Mouse (Mus musculus): ENCODE results near the gene Ankrd35.
"Not testable (repeated sequence)": the region's sequence is repeated elsewhere in the genome, so short reads cannot be mapped to it uniquely, and the experiment has no call there.

The Ankrd35 gene

DNA sequence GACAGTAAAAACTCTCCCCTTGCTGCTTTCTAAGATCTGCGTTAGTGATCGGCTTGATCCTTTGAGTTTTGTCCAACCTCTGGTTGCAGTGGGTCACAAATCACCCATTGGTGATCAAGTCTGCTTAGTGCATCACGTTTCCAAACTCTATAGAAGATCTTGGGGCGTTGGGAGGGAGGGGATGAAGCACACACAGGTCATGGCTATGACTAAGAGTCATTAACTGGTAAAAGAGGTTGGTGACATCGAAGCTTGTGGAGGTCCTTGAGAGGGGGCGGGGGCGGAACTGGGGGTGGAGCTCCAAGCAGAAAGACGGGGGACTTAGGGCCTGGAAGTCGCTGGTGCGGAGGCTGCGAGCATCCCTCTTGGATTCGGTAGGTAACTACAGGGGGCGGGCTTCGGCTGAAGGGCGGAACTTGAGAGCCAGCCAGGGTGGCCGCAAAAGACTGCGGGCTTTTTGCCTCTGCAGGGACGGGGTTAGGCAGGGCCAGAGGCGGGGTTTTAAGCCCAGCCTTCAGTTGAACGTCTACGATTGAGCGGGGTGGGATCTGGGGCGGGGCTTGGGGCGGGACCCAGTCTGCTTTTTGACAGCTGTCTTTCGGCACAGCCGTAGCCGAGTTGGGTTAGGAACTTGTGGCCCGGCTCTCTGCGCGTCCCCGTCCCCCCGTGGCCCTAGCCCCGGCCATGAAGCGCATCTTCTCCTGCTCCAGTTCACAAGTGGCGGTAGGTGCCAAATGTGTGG lies at the start of gene Ankrd35:
Gene Ankrd35 (plus strand): TSS at position 405 of the 742 bp plus-strand sequence.
- DNase-seq (ENCODE audit: extremely low spot score, low spot score), result peak; percentile 74

DNA sequence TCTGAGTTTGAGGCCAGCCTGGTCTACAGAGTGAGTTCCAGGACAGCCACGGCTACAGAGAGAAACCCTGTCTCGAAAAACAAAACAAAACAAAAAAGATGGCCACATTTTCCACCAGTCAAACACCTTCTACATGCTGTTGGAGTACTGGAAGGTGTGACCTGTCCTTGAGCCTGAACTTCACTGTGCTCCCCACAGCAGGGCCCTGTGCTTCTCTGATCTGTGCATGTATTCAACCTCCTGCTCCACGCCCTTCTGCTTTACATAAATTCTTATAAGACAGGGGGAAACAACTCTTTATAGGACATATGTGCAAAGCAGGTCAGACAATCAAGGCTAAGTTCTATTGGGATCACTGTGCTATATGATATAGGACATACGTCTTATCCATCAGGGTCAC lies 46.7 kb upstream of the Ankrd35 start:
- no peak for DNase-seq (ENCODE audit: extremely low spot score, low spot score)

DNA sequence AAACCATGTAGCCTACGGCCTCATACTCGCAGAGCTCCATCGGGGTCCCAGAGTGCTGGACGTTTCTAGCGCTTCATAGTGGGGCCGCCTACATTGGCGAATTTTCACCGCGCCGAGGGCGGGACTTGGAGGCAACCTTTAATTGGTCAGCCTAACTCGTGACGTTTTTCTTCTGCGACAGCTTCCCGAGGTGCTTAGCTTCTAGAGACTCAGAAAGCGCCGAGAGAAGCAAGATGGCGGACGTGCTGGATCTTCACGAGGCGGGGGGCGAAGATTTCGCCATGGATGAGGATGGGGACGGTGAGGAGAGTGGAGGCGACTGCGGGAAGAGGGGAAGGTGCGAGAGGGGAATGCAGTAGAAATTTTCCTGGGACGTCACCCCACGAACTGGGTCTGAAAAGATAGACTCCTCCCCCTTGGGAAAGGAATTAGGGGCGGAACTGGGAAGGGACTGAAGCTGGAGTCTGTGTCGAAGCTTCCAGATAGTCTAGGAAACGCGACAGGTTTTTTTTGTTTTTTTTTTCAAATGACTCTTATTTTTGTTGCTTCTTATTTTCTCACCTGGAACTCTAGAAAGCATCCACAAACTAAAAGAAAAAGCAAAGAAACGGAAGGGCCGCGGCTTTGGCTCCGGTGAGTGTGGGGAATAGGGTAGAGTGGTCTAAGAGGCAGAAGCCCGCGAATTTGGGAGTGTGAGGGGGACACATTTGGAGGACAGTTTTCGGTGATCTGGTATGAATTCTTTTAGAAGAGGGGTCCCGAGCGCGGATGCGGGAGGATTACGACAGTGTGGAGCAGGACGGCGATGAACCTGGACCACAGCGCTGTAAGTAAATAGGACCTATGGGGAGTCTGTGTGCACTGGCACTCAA lies 40.0 kb upstream of the Ankrd35 start, which contains the start of gene Rbm8a:
Gene Rbm8a (plus strand): TSS at position 205 of the 872 bp plus-strand sequence.
- DNase-seq (ENCODE audit: extremely low spot score, low spot score), result peak; percentile 95

DNA sequence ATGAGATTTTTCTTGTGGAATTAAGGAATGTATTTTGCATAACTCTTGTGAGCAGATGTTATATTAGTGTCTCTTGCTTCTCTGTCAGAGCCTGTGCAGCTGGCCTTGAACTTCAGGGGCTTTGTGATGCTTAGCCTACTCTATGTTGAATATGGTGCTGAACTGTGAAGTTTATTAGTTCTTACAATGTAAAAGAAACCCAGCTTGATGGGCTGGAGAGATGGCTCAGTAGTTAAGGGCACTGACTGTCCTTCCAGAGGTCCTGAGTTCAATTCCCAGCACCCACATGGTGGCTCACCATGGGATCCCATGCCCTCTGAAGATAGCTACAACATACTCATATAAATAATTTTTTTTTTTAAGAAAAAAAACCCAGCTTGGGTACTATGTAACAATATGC lies 37.9 kb upstream of the Ankrd35 start:
- DNase-seq (ENCODE audit: extremely low spot score, low spot score), result no peak

DNA sequence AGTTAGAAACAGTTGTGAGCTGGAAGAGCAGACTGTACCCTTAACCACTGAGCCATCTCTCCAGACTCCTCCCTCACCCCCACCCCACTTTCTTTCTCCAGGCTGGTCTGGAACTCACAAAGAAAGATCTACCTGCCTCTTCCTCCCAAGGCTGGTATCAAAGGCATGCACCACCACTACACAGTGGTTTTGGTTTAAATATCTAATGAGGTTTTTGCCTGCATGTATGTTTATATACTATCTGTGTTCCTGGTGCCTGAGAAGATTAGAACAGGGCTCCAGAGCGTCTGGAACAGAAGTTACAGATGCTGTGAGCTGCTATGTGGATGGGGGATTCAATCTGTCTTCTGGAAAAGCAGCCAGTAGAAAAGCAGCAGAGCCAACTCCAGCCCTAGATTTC lies 35.9 kb upstream of the Ankrd35 start:
- DNase-seq (ENCODE audit: extremely low spot score, low spot score), result no peak

DNA sequence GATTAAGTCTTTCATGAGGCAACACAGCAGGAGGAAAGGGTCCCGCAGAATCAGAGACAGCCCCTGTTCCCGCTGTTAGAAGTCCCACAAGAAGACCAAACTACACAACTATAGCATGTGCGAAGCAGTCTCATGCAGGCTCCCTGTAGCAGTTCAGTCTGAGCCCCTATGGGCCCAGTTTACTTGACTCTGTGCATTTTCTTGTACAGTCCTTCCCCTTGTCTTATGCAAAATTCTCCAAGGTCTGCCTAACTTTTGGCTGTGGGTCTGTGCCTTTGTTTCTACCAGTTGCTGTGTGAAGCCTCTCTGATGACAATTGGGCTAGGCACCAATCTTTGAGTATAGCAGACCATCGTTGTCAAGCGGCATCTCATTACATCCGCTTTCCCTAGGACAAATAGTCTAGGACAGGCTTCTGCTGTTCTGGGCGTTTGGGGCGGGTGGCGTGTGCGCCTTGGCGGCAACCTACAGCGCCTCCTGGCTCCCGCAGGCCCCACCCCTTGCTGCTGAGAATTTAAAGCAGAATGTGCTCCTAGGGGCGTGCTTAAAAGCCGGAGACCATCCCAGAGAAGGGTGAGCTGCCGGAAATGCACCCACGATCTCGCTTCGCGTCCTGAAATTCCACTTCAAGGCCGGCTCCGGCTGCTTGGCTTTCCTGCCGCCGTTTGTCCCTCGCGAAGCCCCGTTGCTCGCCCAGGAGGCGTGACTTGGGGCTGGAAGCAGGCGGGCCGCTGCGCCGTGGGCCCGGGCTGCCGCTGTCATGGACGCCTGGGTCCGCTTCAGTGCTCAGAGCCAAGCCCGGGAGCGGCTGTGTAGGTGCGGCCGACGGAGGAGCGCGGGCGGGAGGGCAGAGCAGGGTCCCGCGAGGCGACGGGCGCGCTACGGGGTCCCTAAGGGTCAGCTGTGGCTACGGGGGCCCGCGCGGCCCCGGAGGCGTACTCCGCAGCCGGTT lies 34.7 kb upstream of the Ankrd35 start, which contains the start of the genes Pex11b and Gm42957:
Gene Pex11b (plus strand): TSS at position 449 of the 952 bp plus-strand sequence.
Gene Gm42957 (plus strand): TSS at position 547 of the 952 bp plus-strand sequence.
- peak; percentile 83 for DNase-seq (ENCODE audit: extremely low spot score, low spot score)

DNA sequence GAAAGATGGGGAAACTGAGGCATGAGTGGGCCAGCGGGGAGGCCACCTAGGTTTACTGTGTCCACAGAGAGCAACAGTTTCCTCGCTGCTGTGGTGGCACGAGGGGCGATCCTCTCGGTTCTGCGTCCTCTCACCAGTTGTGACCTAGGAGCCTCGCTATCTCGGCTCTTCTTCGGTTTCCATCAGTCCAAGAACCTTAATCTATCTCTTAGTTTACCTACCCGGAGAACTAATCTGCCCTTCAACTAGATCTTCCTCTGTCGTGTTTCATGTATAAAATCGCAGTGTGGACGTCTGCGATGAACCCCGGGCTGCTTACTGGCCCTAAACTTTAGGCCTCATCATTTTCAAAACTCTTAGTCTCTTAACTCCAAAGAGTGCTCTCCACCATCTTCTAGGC lies 34.0 kb upstream of the Ankrd35 start:
- DNase-seq (ENCODE audit: extremely low spot score, low spot score), result no peak

DNA sequence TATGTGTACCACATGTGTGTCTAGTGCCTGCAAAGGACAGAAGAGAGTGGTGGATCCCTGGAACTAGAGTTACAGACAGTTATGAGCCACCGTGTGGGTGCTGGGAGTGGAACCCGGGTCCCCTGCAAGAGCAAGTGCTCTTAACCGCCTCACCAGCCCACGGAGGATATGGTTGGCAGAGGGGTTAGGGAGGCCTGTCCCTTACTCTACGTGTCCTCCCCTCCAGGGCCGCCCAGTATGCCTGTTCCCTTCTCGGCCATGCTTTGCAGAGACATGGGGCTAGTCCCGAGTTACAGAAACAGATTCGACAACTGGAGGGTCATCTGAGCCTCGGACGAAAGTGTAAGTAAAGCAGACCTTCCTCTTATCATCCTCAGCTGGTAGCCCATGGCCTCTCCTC lies 33.5 kb upstream of the Ankrd35 start:
- no peak for DNase-seq (ENCODE audit: extremely low spot score, low spot score)

DNA sequence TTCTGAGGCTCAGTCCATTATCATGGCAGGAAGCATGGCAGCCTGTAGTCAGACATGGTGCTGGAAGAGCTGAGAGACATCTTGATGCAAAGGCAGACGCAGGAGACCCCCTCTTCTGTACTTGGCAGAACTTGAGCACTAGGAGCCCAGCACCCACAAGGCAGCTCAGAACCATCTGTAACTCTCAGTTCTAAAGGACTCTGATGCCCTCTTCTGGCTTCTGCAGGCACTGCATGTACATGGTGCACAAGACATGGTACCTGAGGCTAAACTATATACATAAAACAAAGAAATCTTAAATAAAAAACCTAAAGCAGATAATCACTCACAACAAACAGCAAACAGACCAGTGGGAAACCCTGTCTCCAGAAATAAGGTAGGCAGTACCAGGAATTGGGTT lies 30.7 kb upstream of the Ankrd35 start:
- peak; percentile 59 for DNase-seq (ENCODE audit: extremely low spot score, low spot score)

DNA sequence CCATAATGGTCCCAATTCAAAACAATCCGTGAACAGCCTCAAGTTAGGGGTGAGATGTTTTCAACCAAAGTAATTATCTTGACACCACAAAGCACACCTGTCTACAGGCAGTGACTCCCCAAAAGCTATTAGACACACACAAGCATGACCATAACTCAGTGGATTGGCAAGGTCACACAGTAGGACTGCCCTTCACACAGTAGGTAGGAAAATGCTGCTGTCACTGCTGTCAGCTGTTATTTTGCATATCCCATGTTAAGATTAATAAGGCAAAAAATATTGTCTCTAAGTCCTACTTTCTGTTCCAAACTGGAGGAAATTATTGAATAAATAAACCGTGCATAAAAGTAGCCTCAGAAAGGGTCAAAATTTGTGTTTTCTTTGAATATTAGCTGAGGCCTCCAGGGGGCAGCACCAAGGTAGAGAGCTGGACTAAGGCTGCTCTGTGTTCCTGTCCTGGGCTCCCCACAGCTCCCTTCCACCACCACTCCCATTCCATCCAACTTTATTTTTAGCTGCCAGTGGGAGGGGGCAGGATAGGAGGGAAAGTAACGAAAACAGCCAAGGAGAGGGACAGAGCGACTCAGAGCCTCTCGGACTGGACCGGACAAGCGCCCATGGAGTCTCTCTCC lies 24.8 kb upstream of the Ankrd35 start, which contains the start of gene Itga10:
Gene Itga10 (plus strand): TSS at position 567 of the 632 bp plus-strand sequence.
- peak; percentile 26 for DNase-seq (ENCODE audit: extremely low spot score, low spot score)

DNA sequence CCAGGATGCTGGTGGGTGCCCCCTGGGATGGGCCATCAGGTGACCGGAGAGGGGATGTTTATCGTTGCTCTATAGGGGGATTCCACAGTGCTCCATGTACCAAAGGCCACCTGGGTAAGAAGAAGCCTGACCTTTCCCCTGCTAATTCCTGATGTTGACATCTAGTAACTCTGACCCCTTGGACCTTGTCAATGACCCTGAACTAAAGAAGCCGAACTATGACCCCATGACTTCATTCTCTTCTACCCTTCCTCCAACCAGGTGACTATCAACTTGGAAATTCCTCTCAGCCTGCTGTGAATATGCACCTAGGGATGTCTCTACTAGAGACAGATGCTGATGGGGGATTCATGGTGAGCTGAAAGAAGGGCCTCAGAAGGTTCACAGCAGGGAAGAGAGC lies 22.6 kb upstream of the Ankrd35 start:
- DNase-seq (ENCODE audit: extremely low spot score, low spot score), result no peak

DNA sequence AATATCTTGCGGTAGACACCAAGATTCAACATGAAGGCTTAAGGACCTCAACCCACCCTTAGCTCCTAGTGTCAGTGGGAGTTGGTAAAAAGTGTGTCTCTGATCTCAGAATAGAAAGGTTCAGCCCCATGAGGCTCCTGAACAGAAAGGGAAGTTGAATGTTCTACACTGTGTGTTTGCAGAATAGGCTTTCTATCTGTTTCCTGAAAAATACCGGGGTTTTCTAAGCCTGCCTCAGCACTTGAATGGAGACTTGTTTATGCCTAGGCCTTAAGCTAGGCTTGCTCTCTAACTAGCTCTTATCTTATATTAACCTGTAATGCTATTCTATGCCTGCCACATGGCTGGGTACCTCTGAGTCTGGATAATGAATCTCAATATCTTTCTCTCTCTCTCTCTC lies 9.0 kb upstream of the Ankrd35 start:
- DNase-seq (ENCODE audit: extremely low spot score, low spot score), result no peak

DNA sequence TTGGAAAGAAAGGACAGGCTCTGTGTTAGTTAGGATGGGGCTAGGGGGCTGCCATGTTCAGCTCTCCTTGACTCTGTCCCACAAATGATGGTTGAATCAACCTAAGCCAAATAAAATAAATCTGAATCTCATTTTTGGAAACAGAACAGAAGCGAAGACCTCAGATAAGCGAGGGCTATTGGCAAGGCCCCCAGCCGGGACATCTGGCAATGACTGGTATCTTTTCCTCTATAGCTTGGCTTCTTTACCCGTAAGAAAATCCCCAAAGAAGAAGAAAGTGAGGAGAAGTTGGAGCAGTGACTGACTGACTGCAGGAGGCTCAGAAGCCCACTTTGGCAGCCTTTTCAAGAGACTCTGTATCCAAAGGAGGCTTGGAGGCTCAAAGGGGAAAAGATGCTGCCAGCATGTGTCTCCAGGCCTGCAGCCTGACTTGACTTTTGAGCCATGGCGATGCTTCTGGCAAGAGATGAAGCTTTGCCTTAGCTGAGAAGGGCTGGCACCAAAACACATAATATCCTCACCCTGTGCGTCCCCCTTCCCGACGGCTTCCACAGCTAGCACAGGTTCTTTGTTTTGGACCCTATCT lies 7.1 kb upstream of the Ankrd35 start:
- DNase-seq (ENCODE audit: extremely low spot score, low spot score), result peak; percentile 29

DNA sequence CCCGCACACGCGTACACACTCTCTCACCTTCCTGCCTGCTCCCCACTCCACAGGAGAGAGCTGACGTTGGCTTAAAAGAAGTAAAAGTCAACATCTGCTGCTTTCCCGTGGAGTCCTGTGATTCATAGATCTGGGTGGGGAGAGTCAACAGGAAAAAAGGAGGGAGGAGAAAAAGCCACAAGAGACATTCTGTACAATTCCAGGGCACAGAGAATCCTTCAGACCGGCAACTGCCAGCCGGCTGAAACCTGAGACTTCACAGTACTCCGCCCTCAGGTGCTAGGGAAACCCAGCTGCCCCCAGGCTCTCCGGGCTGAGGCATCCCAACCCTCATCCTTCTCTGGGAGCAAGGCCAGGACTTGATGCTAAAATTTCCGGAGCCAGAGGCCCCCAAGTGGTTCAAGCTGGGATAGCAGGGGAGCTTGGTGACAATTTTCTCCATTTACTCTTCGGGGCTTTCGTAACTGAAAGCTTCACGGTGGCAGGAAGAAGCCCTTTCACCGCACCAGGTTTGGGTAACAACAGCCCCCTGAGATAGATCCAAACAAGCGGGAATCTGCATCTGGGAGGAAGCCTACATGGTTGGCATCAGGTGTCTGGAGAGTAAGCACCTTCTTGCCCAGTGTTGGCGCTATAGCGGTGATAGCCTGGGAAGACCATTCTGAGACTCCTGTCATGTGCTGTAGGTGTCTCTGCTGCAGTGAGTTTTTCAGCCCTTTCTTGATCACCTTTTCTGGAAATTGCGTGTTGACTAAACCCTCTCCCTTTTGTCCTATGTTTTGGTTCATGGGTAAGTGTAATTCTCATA lies 6.3 kb upstream of the Ankrd35 start:
- DNase-seq (ENCODE audit: extremely low spot score, low spot score), result peak; percentile 86

DNA sequence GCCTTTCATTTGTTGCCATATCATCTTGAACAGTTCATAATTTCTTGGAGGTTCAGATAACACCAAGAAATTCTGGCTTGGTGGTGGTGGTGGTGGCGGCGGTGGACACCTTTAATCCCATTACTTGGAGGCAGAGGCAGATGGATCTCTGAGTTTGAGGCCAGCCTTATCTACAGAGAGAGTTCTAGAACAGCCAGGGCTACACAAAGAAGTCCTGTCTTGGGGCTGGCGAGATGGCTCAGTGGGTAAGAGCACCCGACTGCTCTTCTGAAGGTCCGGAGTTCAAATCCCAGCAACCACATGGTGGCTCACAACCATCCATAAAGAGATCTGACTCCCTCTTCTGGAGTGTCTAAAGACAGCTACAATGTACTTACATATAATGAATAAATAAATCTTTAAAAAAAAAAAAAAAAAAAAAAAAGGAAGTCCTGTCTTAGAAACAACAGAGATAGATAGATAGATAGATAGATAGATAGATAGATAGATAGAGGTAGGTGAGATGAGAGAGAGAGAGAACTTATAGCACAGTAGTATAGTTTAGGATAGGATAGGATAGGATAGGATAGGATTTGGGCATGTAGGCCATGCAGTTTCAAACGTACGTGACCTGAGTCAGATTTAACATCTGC lies 4.1 kb upstream of the Ankrd35 start:
- DNase-seq (ENCODE audit: extremely low spot score, low spot score), result not testable (repeated sequence)

DNA sequence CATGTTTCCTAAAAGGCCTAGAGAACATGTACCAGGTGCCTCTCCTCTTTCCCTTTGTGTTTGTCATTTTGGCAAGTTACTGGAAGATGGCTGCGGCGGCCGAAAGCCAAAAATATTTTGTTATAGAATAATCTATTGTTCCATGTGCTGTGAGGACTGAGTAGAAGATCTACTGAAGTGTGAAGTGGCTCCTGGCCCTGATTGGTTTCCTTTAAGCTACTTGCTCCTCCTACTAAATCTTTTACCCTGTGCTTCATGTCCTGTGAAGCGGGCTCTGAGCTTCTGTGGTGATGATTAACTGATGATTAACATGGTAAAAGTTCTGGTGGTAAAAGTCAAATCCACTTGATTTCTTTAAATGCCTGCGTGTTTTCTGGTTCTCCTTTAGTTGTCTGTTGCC lies 3.0 kb upstream of the Ankrd35 start:
- DNase-seq (ENCODE audit: extremely low spot score, low spot score), result no peak

DNA sequence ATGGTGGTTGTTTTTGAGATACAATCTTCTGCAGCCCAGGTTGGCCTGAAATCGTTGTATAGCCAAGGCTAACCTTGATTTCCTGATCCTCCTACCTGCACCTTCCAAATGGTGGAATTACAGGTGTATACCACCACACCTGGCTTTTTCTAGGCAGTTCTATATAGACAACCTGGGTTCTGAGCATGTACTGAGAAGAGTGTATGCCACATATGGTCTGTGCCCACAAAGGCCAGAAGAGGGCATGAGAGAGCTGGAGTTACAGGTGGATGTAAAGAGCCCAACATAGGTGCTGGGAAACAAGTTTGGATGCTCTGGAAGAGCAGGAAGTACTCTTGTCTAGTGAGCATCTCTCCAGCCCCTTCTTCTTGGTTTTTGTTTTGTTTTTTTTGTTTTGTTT lies 2.6 kb upstream of the Ankrd35 start:
- no peak for DNase-seq (ENCODE audit: extremely low spot score, low spot score)

DNA sequence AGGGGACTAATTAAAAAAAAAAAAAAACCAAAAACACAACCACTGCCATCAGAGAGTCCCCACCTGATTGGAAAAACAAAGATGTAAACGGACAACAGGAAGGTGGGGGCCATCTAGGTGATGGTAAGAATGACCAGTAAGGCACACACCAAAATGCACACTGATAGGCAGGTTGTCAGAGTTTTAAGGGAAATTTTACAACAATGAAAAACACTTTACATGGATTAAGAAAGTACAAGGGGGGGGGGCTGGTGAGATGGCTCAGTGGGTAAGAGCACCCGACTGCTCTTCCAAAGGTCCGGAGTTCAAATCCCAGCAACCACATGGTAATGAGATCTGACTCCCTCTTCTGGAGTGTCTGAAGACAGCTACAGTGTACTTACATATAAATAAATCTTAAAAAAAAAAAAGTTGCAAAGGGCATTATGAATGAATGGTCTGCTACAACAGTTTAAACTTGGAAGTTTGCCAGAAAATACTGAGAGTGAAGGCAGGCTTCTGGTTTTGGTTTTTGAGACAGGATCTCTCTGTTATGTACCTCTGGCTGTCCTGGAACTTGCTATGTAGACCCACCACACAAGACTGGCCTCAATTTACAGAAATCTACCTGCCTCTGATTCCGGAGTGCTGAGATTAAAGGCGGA lies 1.4 kb upstream of the Ankrd35 start:
- no peak for DNase-seq (ENCODE audit: extremely low spot score, low spot score)

Measured in neural tube, embryonic 10.5 days (tissue).